ENCODE assay signal across 12 mouse cellular contexts in the genomic region with DNA sequence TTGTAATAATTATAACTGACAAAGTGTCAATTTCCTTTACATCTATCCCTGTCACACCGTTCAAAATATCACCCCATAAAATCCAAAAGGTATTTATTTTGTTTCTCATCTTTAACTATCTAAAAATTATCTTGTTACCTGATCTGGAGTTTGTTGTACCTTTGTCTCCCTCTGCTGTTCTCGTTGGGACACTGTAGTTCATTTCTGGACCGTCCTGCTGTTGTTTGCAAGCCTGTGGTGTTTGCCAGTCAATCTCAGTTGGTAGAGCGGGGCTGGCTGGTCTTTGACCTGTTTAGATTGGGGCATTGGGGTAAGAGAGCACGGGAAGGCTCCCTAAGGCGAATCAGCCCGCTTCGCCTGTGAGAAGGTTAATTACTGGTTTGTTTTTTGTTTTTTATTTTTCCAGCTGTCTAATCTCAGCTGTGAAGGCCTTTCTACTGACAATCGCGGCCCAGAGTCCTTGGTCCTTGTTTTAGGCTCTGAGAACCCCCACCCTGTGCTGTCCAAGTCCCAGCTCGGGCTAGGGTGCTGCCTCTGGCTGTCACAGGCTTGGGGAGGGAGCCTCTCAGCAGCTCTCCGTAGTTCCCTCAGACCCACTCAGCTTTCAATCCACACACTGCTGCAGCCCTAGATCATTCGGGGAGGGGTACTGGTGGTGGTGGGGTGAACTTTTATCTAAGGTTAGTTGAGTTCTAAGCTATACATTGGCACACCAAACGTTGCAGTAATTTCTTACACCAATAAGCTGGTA. TPM values are rescaled to one million over a fixed set of nuclear protein-coding genes. Genes with fewer than 3 reads are reported as not detected.
DNase-seq lines count a peak whose midpoint lies in the region; ATAC-seq lines count a peak whose summit lies in the region.
"Had no signal": no experiment of that assay in that cellular context is flagged by ENCODE, and none has a peak within 500 bp of the region (broad histone marks: within the 10 kb centered on the region; RNA-seq: fewer than 3 reads in every experiment).

No protein-coding gene starts in this region.

- H3K4me1 ChIP-seq in heart, embryonic 13.5 days = no peaks in the 10 kb centered on the region
- H3K4me1 ChIP-seq in heart, embryonic 12.5 days (replicated peaks) = no peaks in the 10 kb centered on the region
- peaks cover 23% of the 10 kb centered on the region for H3K4me1 ChIP-seq in limb, embryonic 10.5 days
- H3K4me1 ChIP-seq: hindbrain, embryonic 15.5 days; liver, embryonic 15.5 days had no signal

- H3K9me3 ChIP-seq in heart, embryonic 13.5 days = no peaks in the 10 kb centered on the region
- no peaks in the 10 kb centered on the region for H3K9me3 ChIP-seq in heart, embryonic 12.5 days (replicated peaks)
- H3K9me3 ChIP-seq in limb, embryonic 10.5 days (replicated peaks) = no peaks in the 10 kb centered on the region
- H3K9me3 ChIP-seq: embryonic facial prominence, embryonic 12.5 days; hindbrain, embryonic 15.5 days; liver, embryonic 15.5 days had no signal

- no peak for ATAC-seq in heart, embryonic 13.5 days (ENCODE audit: extremely low read depth, insufficient number of reproducible peaks, low FRiP score, low TSS enrichment)
- ATAC-seq in heart, embryonic 12.5 days (ENCODE audit: insufficient number of reproducible peaks, low FRiP score) = no peak
- no peak for ATAC-seq in megakaryocyte-erythroid progenitor cell, adult 5-6 weeks (replicated peaks; ENCODE audit: low FRiP score, low TSS enrichment, poor library complexity, severe bottlenecking)
- ATAC-seq: activated CD4-positive, CD25-positive, alpha-beta regulatory T cell, adult 4 months had no signal

- no peak overlapping the region for H3K4me2 ChIP-seq in heart, embryonic 13.5 days
- no peak overlapping the region for H3K4me2 ChIP-seq in heart, embryonic 12.5 days
- H3K4me2 ChIP-seq: embryonic facial prominence, embryonic 12.5 days; hindbrain, embryonic 15.5 days; liver, embryonic 15.5 days had no signal

- WGBS in heart, embryonic 13.5 days = 19% methylated on average over 14 of the region's 14 CpGs
- 21% methylated on average over 14 of the region's 14 CpGs for WGBS in heart, embryonic 12.5 days
- WGBS in limb, embryonic 10.5 days = 24% methylated on average over 14 of the region's 14 CpGs

- no peak overlapping the region for H3K27ac ChIP-seq in heart, embryonic 13.5 days (replicated peaks)
- no peak overlapping the region for H3K27ac ChIP-seq in heart, embryonic 12.5 days (ENCODE audit: poor library complexity, severe bottlenecking)
- no peak overlapping the region for H3K27ac ChIP-seq in limb, embryonic 10.5 days
- H3K27ac ChIP-seq: embryonic facial prominence, embryonic 12.5 days; hindbrain, embryonic 15.5 days; liver, embryonic 15.5 days had no signal

- no peak overlapping the region for H3K4me3 ChIP-seq in heart, embryonic 13.5 days
- no peak overlapping the region for H3K4me3 ChIP-seq in heart, embryonic 12.5 days
- no peak overlapping the region for H3K4me3 ChIP-seq in limb, embryonic 10.5 days
- H3K4me3 ChIP-seq: embryonic facial prominence, embryonic 12.5 days; hindbrain, embryonic 15.5 days; liver, embryonic 15.5 days had no signal

- peak overlapping the region; percentile 63; the same call in 1 of the 2 replicates for H3K9ac ChIP-seq in heart, embryonic 13.5 days
- H3K9ac ChIP-seq in heart, embryonic 12.5 days = no peak overlapping the region
- H3K9ac ChIP-seq: embryonic facial prominence, embryonic 12.5 days; hindbrain, embryonic 15.5 days; liver, embryonic 15.5 days had no signal

- DNase-seq in A20 (ENCODE audit: low read depth, low spot score) = peak; percentile 58
- DNase-seq in brain, adult 2 months (ENCODE audit: low read depth, low spot score) = peak; percentile 59
- DNase-seq in limb, embryonic 10.5 days (ENCODE audit: low spot score) = peak; percentile 38
- no peak for DNase-seq in layer of hippocampus, adult 9-11 months
- DNase-seq in right cerebral cortex, postnatal 4 days = no peak

- H3K36me3 ChIP-seq in heart, embryonic 13.5 days = no peaks in the 10 kb centered on the region
- no peaks in the 10 kb centered on the region for H3K36me3 ChIP-seq in heart, embryonic 12.5 days
- no peaks in the 10 kb centered on the region for H3K36me3 ChIP-seq in limb, embryonic 10.5 days
- H3K36me3 ChIP-seq: embryonic facial prominence, embryonic 12.5 days; hindbrain, embryonic 15.5 days; liver, embryonic 15.5 days had no signal

- H3K27me3 ChIP-seq in heart, embryonic 13.5 days (replicated peaks) = peaks cover 12% of the 10 kb centered on the region
- H3K27me3 ChIP-seq in heart, embryonic 12.5 days (replicated peaks) = 0 out of 2 replicates have a peak, but pooled peaks cover 7% of the 10 kb centered on the region
- peaks cover 12% of the 10 kb centered on the region; the same call in 1 of the 2 replicates for H3K27me3 ChIP-seq in limb, embryonic 10.5 days (ENCODE audit: low read depth, poor library complexity, severe bottlenecking)
- H3K27me3 ChIP-seq: embryonic facial prominence, embryonic 12.5 days; hindbrain, embryonic 15.5 days had no signal

RNA-seq across cellular contexts. Expression of a gene that starts 16.3 kb away (rescaled TPM):
- 156 and 165 TPM in 2 replicates for polyA plus RNA-seq in heart, embryonic 13.5 days (2015; fragmentation: Nextera tagmentation; extraction: Ambion mirVana)
- polyA plus RNA-seq in heart, embryonic 12.5 days (2016; fragmentation: Nextera tagmentation; extraction: Ambion mirVana) = 144 and 150 TPM in 2 replicates
- 28.5 and 43.4 TPM in 2 replicates for polyA plus RNA-seq in limb, embryonic 10.5 days (2016; fragmentation: Nextera tagmentation; extraction: Ambion mirVana)
- 257 and 274 TPM in 2 replicates for total RNA-seq in megakaryocyte-erythroid progenitor cell, adult 5-6 weeks (2014; fragmentation: Nextera tagmentation)
- 121 and 224 TPM in 2 replicates for total RNA-seq in megakaryocyte-erythroid progenitor cell, adult 5-6 weeks (2017)

RNA-seq across cellular contexts. Expression of a gene that starts 16.5 kb away (rescaled TPM):
- polyA plus RNA-seq in heart, embryonic 13.5 days (2015; fragmentation: Nextera tagmentation; extraction: Ambion mirVana) = 7.4 and 7.5 TPM in 2 replicates
- 7.9 and 9.2 TPM in 2 replicates for polyA plus RNA-seq in heart, embryonic 12.5 days (2016; fragmentation: Nextera tagmentation; extraction: Ambion mirVana)
- 0.58 and 0.84 TPM in 2 replicates for polyA plus RNA-seq in limb, embryonic 10.5 days (2016; fragmentation: Nextera tagmentation; extraction: Ambion mirVana)
- not detected in 2 replicates for total RNA-seq in megakaryocyte-erythroid progenitor cell, adult 5-6 weeks (2014; fragmentation: Nextera tagmentation)
- not detected in 2 replicates for total RNA-seq in megakaryocyte-erythroid progenitor cell, adult 5-6 weeks (2017)
- polyA plus RNA-seq: activated CD4-positive, CD25-positive, alpha-beta regulatory T cell, adult 4 months had no signal

RNA-seq across cellular contexts. Expression of a gene that starts 35.3 kb away (rescaled TPM):
- 1.6 and 1.7 TPM in 2 replicates for polyA plus RNA-seq in heart, embryonic 13.5 days (2015; fragmentation: Nextera tagmentation; extraction: Ambion mirVana)
- polyA plus RNA-seq in heart, embryonic 12.5 days (2016; fragmentation: Nextera tagmentation; extraction: Ambion mirVana) = 1.6 and 2.4 TPM in 2 replicates
- polyA plus RNA-seq in limb, embryonic 10.5 days (2016; fragmentation: Nextera tagmentation; extraction: Ambion mirVana) = 0.60 and 2.0 TPM in 2 replicates
- not detected in 2 replicates for total RNA-seq in megakaryocyte-erythroid progenitor cell, adult 5-6 weeks (2014; fragmentation: Nextera tagmentation)
- total RNA-seq in megakaryocyte-erythroid progenitor cell, adult 5-6 weeks (2017) = not detected in 2 replicates
- polyA plus RNA-seq: activated CD4-positive, CD25-positive, alpha-beta regulatory T cell, adult 4 months had no signal

RNA-seq across cellular contexts. Expression of a gene that starts 52.5 kb away (rescaled TPM):
- polyA plus RNA-seq in heart, embryonic 13.5 days (2015; fragmentation: Nextera tagmentation; extraction: Ambion mirVana) = 33.5 and 36.1 TPM in 2 replicates
- 39.2 and 39.3 TPM in 2 replicates for polyA plus RNA-seq in heart, embryonic 12.5 days (2016; fragmentation: Nextera tagmentation; extraction: Ambion mirVana)
- polyA plus RNA-seq in limb, embryonic 10.5 days (2016; fragmentation: Nextera tagmentation; extraction: Ambion mirVana) = 27.2 and 42.1 TPM in 2 replicates
- total RNA-seq in megakaryocyte-erythroid progenitor cell, adult 5-6 weeks (2014; fragmentation: Nextera tagmentation) = 18.4 and 38.1 TPM in 2 replicates
- total RNA-seq in megakaryocyte-erythroid progenitor cell, adult 5-6 weeks (2017) = 56.0 and 72.8 TPM in 2 replicates

RNA-seq across cellular contexts. Expression of a gene that starts 54.9 kb away (rescaled TPM):
- 6.5 and 8.1 TPM in 2 replicates for polyA plus RNA-seq in heart, embryonic 13.5 days (2015; fragmentation: Nextera tagmentation; extraction: Ambion mirVana)
- polyA plus RNA-seq in heart, embryonic 12.5 days (2016; fragmentation: Nextera tagmentation; extraction: Ambion mirVana) = 9.2 and 9.5 TPM in 2 replicates
- polyA plus RNA-seq in limb, embryonic 10.5 days (2016; fragmentation: Nextera tagmentation; extraction: Ambion mirVana) = 0.73 and 0.96 TPM in 2 replicates
- not detected in 2 replicates for total RNA-seq in megakaryocyte-erythroid progenitor cell, adult 5-6 weeks (2014; fragmentation: Nextera tagmentation)
- total RNA-seq in megakaryocyte-erythroid progenitor cell, adult 5-6 weeks (2017) = not detected in 2 replicates
- polyA plus RNA-seq: activated CD4-positive, CD25-positive, alpha-beta regulatory T cell, adult 4 months had no signal

Comparison
In these comparisons a context has a peak if more than half of its experiments do, and no peak if none do; other contexts are left out.
1. DNase-seq: peak in A20 (single experiment), brain, adult 2 months (single experiment) and limb, embryonic 10.5 days (single experiment); none in layer of hippocampus, adult 9-11 months (single experiment) and right cerebral cortex, postnatal 4 days (single experiment).